Mouse (Mus musculus) lung, adult 2 months (tissue): ENCODE data around the gene Gm38394.

ENCODE experiments used
- CTCF ChIP-seq: fragments of 200-500 bp; IDR thresholded peaks from 2 replicates; pipeline ENCODE4 v1.5.1; 2011; ENCODE audit warnings: mild to moderate bottlenecking, low read length, control low read depth; ENCODE audit not compliant: insufficient read depth
- POLR2A ChIP-seq: fragments of 200-500 bp; IDR thresholded peaks from 2 replicates; pipeline ENCODE4 v1.6.1; 2011; ENCODE audit warnings: low read depth, mild to moderate bottlenecking, control low read depth, low read length, borderline replicate concordance; ENCODE audit errors: extremely low read depth

DNA sequence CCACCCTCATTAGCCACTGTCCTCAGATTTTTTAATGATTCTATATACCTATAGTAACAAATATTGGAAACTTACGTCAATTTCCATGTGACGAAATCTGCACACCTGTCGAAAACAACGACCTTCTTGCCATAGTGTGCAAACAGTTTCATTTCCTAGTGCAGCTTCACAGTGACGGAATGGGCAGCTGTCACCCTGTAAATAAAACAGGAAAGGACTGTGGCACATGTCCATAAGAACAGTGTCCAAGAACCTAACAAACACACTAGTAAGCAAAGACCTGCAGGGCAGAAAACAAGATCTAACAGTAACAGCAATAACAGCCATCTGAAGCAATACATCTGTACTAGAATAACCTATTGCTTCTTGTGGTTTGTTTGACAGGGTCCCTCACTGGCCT lies 15.5 kb downstream of the Gm38394 start:
- no peak for TF ChIP-seq CTCF
- TF ChIP-seq POLR2A = no peak
